In genomic region chr4:93638207-93638606, GRCm38 (mm10) we compare ENCODE assay signal across 17 mouse cellular contexts.
"Had no signal": no experiment of that assay in that cellular context is flagged by ENCODE, and none has a peak within 500 bp of the region (broad histone marks: within the 10 kb centered on the region; RNA-seq: fewer than 3 reads in every experiment).

No protein-coding gene starts in this region.

- H3K9ac ChIP-seq: limb, embryonic 13.5 days; lung, embryonic 14.5 days; neural tube, embryonic 12.5 days; neural tube, embryonic 15.5 days had no signal

- H3K36me3 ChIP-seq: limb, embryonic 10.5 days; limb, embryonic 13.5 days; neural tube, embryonic 12.5 days; neural tube, embryonic 15.5 days had no signal

- H3K27ac ChIP-seq: kidney, postnatal 0 days; layer of hippocampus, adult 2 months; limb, embryonic 10.5 days; limb, embryonic 13.5 days; neural tube, embryonic 12.5 days; neural tube, embryonic 15.5 days had no signal

- ATAC-seq: intestine, postnatal 0 days; lung, postnatal 0 days had no signal

- H3K27me3 ChIP-seq: limb, embryonic 13.5 days; neural tube, embryonic 12.5 days; neural tube, embryonic 15.5 days had no signal

- H3K4me2 ChIP-seq: limb, embryonic 13.5 days; lung, embryonic 14.5 days; midbrain, embryonic 11.5 days; neural tube, embryonic 12.5 days; neural tube, embryonic 15.5 days had no signal

- DNase-seq: kidney, adult 2 months; kidney, postnatal 25 days; layer of hippocampus, adult 9-11 months; lung, embryonic 14.5 days; lung, postnatal 4 days; midbrain, embryonic 14.5 days; thymus, adult 18-20 months; thymus, postnatal 36 days had no signal

- H3K4me3 ChIP-seq: layer of hippocampus, adult 2 months; limb, embryonic 10.5 days; limb, embryonic 13.5 days; neural tube, embryonic 12.5 days; neural tube, embryonic 15.5 days had no signal

- H3K9me3 ChIP-seq: limb, embryonic 10.5 days; limb, embryonic 13.5 days; neural tube, embryonic 12.5 days; neural tube, embryonic 15.5 days had no signal

- H3K4me1 ChIP-seq: limb, embryonic 10.5 days; limb, embryonic 13.5 days; neural tube, embryonic 12.5 days; neural tube, embryonic 15.5 days had no signal
